Mouse (Mus musculus): Measurements from ENCODE around the gene Abcc5.

Abcc5 gene

DNA sequence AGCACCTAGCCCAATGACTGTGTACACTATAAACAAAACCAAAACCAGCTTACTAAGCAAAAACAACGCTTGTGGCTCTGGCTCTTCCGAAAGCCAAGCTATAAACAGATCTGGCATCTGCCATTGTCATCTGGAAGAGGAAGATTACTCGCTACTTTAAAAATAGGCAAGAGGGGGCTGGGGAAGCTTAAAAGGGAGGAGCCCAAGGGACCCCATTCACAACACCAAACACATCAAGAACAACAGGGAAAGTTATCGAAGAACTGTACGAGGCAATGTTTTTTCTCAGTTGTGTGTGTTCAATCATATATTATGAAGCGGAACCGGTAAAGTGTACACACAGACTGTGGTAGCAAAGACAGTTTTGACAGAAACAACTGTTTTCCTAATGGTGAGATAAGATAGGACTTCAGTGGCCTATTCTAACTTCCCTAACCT is 1.9 kb downstream of the Abcc5 start:
- no peak for DNase-seq (ENCODE audit: low read depth, low spot score)

- DNase-seq (ENCODE audit: low read depth, low spot score): no peak
These were observed 3.1 kb downstream of the Abcc5 start for GRCm38 (mm10) chr16:20422938-20423730.

GRCm38 (mm10) chr16:20418054-20418453 is 8.1 kb downstream of the Abcc5 start:
- DNase-seq (ENCODE audit: low read depth, low spot score): no peak

GRCm38 (mm10) chr16:20416262-20416661 is 9.9 kb downstream of the Abcc5 start:
- DNase-seq (ENCODE audit: low read depth, low spot score): no peak

GRCm38 (mm10) chr16:20415804-20416203 is 10.4 kb downstream of the Abcc5 start:
- no peak for DNase-seq (ENCODE audit: low read depth, low spot score)

GRCm38 (mm10) chr16:20415211-20415610 is 11.0 kb downstream of the Abcc5 start:
- DNase-seq (ENCODE audit: low read depth, low spot score): no peak

- DNase-seq (ENCODE audit: low read depth, low spot score): peak; percentile 9
These were observed 12.3 kb downstream of the Abcc5 start for GRCm38 (mm10) chr16:20413870-20414331.

- no peak for DNase-seq (ENCODE audit: low read depth, low spot score)
These were observed 14.1 kb downstream of the Abcc5 start for GRCm38 (mm10) chr16:20411958-20412570.

GRCm38 (mm10) chr16:20405335-20405734 is 20.9 kb downstream of the Abcc5 start:
- DNase-seq (ENCODE audit: low read depth, low spot score): no peak

GRCm38 (mm10) chr16:20403327-20403726 is 22.9 kb downstream of the Abcc5 start:
- no peak for DNase-seq (ENCODE audit: low read depth, low spot score)

DNA sequence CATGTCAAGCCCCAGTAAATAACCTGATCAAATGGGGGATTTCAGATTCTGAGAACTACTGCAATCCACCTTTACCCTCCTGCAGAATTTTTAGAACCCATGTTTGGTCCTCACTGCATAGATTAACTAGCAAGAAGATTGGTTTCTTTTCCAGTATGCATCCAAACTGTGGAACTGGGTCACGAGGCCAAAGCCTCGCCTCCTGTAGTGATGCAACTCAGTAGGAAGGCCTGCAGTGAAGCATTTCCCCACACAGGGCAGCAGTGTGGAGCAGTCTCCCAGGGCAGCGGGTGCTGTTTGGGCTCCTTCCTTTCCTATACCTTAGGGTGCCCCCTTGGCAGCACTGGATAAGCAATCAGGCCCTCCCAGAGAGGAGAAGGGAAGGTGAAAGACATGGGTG is 24.6 kb downstream of the Abcc5 start:
- no peak for DNase-seq (ENCODE audit: low read depth, low spot score)

- no peak for DNase-seq (ENCODE audit: low read depth, low spot score)
These were observed 25.2 kb downstream of the Abcc5 start for GRCm38 (mm10) chr16:20400707-20401591.

DNA sequence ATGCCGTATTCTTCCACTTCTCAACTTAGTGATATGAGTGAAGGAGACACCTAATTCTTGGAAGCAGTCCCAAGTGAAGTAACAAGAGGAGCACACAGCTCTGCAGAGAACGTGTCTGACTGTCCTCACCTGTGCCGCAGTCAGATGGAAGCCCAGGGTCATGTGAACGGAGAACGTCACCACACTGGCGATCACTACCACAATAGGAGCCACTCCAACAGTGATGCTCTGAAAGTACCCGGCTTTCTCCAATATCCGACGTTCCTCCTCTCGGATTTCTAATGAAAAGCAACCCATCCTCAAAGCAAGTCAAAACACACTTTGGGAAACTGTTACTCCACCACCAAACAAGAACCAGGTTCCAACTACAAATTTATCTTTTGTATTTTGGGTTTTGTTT is 29.3 kb downstream of the Abcc5 start:
- no peak for DNase-seq (ENCODE audit: low read depth, low spot score)

DNA sequence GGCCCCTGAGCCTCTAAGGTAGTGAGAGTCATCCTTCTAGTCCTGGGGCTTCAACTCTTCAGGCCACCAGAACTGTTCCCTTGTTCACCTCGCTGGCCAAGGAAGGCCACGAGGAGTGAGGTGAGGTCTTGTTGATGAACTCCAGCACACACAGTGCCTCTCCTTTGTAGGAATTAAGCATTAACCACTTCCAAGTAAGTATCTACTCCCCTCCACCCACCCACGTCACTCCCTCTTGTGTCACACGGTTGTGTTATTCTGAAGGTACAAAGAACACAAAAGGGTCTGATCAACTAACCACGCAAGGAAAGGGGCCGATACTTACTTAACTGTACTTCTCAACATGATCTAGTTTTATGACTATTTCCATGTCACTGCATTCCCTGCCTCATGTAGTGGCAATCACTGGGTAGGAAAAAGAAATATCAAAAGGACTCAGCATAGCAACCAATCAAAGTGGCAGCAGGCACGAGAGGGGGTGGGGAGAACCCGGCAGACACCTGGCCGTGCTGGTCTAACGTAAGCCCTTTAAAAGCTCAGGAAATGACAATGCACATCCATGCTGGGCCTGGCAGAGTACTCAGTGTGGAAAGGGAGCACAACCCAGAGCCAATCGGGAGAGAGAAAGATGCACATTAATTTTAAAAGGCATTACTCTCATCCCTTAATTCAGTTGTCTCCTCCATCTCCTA is 30.8 kb downstream of the Abcc5 start:
- no peak for DNase-seq (ENCODE audit: low read depth, low spot score)

DNA sequence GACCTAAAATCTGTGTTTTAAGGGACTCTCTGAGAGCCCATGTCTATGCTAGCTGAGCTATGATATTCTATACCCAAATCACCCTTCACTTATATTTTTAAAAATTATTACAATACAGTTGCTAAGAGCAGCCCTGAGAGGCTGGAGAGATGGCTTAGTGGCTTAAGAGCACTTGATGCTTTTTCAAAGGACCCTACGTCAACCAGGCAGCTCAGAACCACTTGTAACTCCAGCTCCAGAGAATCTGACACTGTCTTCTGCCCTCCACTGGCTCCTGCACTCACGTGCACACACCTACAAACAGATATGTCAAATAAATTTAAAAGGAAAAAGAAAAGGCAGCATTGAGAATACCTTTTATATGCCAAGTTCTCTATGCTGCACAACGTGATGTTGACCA is 34.4 kb downstream of the Abcc5 start:
- DNase-seq (ENCODE audit: low read depth, low spot score): no peak

- no peak for DNase-seq (ENCODE audit: low read depth, low spot score)
These were observed 36.0 kb downstream of the Abcc5 start for GRCm38 (mm10) chr16:20390233-20390632.

- no peak for DNase-seq (ENCODE audit: low read depth, low spot score)
These were observed 45.2 kb downstream of the Abcc5 start for GRCm38 (mm10) chr16:20381031-20381430.

GRCm38 (mm10) chr16:20375341-20375740 is 50.9 kb downstream of the Abcc5 start:
- no peak for DNase-seq (ENCODE audit: low read depth, low spot score)

- DNase-seq (ENCODE audit: low read depth, low spot score): no peak
These were observed 54.5 kb downstream of the Abcc5 start for GRCm38 (mm10) chr16:20371731-20372130.

DNA sequence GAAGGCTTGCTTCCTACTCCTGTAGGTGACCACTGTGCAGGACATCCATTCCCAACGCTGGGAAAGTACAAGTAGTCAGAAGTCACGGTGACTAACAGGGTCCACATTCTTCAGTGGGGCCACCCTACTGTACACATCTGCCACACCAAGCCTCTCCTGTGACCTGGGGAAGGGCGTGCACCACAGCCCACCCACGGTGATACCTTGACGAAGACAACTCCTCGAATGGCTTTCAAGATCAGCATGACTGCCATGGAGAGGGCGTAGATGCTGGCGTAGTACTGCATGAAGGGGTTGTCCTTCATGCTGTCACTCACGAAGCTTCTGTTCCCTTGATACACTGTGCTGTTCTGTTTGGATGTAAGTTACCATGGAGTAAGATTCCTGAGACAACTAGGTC is 58.0 kb downstream of the Abcc5 start:
- DNase-seq (ENCODE audit: low read depth, low spot score): no peak

DNA sequence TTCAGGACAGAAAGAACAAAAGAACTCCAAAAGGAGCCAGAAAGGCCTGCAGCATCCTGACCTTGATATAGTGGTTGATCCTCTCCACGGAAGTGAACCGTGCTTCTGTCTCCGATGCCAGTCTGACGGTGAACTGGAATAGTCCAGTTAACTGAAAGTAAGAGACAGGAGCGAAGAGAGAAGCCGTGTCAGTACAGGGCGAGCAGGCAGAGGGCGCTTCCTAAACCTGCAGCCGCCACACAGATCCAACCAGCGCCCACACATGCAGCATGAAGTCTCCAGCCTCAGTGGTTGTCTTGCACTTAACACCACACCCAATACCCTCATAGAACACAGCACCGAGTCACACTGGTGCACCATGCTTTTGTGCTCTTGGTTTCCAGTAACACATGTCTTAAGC is 64.1 kb downstream of the Abcc5 start:
- no peak for DNase-seq (ENCODE audit: low read depth, low spot score)

Data from CD4-positive helper T cell, adult 2 months (primary cell).